Mouse (Mus musculus) large intestine, adult 2 months (tissue): ENCODE results near the gene Gzma. TPM values are rescaled to one million over a fixed set of nuclear protein-coding genes. Genes with fewer than 3 reads are reported as not detected.

ENCODE experiments used
- DNase-seq: peaks from one replicate; pipeline ENCODE4 v3.0.0-alpha.2; 2012; ENCODE audit warnings: low read depth, low spot score
- WGBS: fragments of 180-500 bp; shearing (Covaris S2); methylation state at CpG from one replicate; pipeline ENCODE4 v1.1.7; 2018; 5-methylcytosine and 5-hydroxymethylcytosine counted together
- polyA plus RNA-seq: library from polyadenylated mRNA; depleted of rRNA; stranded (reverse); fragments of >200 nt; gene quantifications from 2 replicates; pipeline ENCODE4 v1.2.3, GENCODE M21; 2012; rRNA removed

Gzma gene
- polyA plus RNA-seq: 19.4 and 36.9 TPM in 2 replicates

GRCm38 (mm10) chr13:113100879-113101278 lies at the start of gene Gzma:
Gene Gzma (minus strand): TSS chr13:113100981.
- no peak for DNase-seq
- 71% methylated on average over 6 of the region's 6 CpGs for WGBS

- no peak for DNase-seq
- WGBS: 86% methylated on average over 1 of the region's 1 CpGs
These were observed 38.8 kb upstream of the Gzma start for GRCm38 (mm10) chr13:113139597-113139996.

DNA sequence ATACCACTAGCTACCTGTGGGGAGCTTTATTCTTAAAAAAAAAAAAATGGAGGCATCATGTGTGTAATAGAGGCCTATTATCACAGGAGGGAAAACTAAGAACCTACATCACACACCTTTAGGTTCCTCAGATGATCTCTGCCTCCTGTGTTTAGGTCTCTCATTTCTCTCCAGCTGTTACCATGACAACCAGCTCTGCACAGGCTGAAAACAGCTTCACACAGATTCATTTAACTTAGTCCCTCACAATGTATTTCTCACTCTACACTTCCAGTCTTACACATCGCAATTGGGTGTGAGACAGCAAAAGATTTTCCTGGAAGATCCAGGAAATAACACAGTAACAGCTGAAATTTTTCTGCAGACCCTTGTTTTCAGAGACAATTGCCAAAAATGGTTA lies 29.2 kb upstream of the Gzma start:
- 83% methylated on average over 1 of the region's 1 CpGs for WGBS

DNA sequence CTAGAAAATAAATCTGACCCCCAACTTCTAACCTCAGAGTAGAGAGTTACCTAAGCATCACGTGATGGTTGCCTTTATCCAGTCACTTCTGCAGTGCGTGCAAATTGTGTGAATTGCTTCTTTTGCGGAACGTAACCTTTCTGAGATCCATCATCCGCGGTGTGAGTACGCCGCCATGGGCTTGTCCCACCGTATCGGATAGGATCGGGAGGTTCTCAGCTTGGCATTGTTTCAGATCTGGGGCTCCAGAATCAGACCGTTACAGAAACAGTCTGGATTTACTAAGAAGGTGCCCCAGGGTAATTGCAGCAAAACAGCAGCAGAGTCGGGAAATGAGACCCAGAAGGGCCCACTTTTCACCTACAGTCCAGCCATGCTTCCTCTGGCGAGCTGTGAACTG lies 20.5 kb upstream of the Gzma start:
- WGBS: 89% methylated on average over 14 of the region's 14 CpGs
- no peak for DNase-seq

More for the DNA sequence above, 29.2 kb upstream of the Gzma start:
- no peak for DNase-seq

- DNase-seq: no peak
- WGBS: 80% methylated on average over 17 of the region's 17 CpGs
These were observed 19.8 kb upstream of the Gzma start for GRCm38 (mm10) chr13:113120324-113121237.

- no peak for DNase-seq
- WGBS: 21% methylated on average over 4 of the region's 4 CpGs
These were observed 18.2 kb upstream of the Gzma start for GRCm38 (mm10) chr13:113118977-113119376.

- DNase-seq: no peak
- WGBS: 90% methylated on average over 10 of the region's 10 CpGs
These were observed 4.0 kb upstream of the Gzma start for GRCm38 (mm10) chr13:113104759-113105158.

DNA sequence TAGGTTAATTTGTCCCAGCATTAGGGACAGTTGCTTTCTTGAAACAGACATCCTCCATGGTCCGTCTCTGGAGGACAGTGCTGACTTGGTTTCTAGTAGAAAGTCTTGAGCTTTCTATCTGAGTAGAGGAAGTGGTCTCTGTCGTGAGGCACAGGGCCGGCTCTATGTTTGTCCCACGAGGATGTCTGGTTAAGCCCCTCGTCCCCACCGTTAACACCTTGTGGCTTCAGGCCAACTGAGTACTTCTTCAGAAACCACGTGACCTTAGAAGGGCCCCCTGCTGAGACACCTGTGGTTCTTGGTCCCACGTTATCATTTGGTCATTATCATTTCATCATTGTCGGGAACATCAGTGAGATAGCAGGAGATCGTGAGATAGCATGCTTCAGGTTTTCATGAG lies 1.0 kb upstream of the Gzma start:
- WGBS: 67% methylated on average over 10 of the region's 10 CpGs

GRCm38 (mm10) chr13:113098406-113098805 lies 2.4 kb downstream of the Gzma start:
- WGBS: 89% methylated on average over 2 of the region's 2 CpGs
- DNase-seq: no peak

More for the DNA sequence above, 1.0 kb upstream of the Gzma start:
- no peak for DNase-seq

DNA sequence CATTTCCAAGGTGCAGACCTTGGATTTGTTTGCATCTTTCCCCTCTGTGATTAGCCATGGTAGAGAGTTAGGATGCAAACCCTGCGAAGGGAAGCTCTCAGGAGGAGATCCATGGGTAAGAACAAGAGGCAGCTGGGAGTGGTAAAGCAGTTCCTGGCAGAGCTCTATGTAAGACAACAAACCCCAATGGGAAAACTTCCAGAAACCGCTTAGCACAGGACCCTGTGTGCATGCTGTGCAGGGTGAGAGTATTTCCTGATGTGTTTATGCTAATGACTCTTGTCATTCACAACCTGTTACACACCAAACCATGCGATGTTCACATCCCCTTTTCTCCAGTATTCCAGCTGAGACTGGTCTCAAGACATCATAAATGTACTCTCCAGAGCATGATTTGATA lies 3.8 kb downstream of the Gzma start:
- no peak for DNase-seq
- 64% methylated on average over 3 of the region's 3 CpGs for WGBS

DNA sequence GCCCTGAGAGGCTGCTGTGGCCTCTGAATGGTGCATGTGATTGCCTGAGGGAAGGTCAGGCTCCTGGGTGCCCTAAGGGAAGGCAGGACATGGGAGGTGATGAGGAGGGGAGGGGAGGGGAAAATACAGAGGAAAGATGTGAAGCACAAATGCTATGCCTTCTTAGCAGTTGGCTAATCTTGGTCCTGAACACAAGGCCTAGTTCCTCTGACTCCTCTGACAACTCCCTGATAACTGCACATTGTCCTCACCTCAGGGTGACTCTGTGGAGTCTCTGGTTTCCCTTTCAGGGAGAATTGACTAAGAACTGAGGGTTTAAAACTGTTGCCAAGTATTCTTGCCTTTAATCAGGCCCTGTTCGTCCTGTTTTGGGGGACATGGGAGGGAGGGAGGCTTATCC lies 6.2 kb downstream of the Gzma start:
- DNase-seq: no peak
- WGBS: 73% methylated on average over 1 of the region's 1 CpGs

GRCm38 (mm10) chr13:113090489-113090888 lies 10.3 kb downstream of the Gzma start:
- WGBS: 59% methylated on average over 8 of the region's 8 CpGs
- DNase-seq: no peak

DNA sequence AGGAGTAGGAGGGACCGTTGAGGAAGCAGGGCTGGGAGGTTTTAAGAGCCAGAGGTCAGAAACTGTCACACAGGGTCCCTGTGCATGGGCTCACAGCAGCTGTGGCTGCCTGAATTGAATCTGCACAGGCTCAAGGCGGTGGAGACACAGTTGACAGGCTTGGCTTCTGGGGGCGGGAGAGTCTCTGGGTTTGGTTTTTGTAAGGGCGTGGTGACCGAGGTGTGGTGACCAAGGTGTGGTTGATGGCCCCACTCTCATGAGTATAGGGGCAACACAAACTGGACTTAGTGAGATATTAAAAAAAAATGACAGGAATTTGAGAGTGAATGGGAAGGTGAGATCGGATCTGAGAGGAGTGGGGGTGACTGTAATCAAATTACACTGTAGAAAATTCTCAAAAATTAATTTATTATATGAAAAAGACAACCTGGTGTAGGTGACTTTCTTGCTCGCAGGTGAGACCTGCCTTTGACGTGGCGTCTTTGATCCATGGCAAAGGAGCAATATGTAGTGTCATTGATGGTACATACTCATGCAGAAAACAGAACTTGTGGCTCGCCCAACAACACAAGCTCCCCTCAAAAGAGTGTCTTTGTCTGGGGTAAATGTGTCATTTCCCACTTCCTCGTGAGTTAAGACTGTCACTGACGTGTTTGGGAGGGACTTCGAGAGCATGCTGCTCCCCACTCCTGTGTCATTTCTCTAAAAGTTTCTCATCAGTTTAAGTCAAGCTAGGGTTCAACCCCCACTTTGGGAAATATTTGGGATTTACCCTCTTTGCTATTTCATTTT lies 13.4 kb downstream of the Gzma start:
- 71% methylated on average over 13 of the region's 13 CpGs for WGBS
- no peak for DNase-seq

GRCm38 (mm10) chr13:113084732-113085131 lies 16.0 kb downstream of the Gzma start:
- WGBS: 63% methylated on average over 5 of the region's 5 CpGs
- no peak for DNase-seq

- WGBS: 67% methylated on average over 1 of the region's 1 CpGs
- DNase-seq: no peak
These were observed 18.7 kb downstream of the Gzma start for GRCm38 (mm10) chr13:113082101-113082500.

DNA sequence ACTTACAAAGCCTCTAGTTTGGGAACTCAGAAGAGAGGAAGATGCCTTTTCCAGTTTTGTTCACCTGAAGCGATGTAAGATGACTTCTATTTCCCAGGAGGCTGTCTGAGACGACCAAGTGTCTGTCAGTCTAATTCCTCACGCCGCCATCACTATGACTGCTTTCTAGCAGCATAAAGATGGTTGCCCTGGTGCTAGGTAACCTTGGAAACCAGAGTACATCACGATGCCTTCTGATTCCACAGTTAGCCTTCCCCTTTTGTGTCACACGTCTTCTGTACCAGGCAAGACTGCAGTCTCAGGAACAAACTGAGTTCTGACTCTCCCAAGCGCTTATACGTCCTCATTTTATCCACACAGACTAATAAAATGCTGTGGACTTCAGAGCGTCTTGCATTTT lies 21.8 kb downstream of the Gzma start:
- DNase-seq: no peak
- WGBS: 84% methylated on average over 9 of the region's 9 CpGs

DNA sequence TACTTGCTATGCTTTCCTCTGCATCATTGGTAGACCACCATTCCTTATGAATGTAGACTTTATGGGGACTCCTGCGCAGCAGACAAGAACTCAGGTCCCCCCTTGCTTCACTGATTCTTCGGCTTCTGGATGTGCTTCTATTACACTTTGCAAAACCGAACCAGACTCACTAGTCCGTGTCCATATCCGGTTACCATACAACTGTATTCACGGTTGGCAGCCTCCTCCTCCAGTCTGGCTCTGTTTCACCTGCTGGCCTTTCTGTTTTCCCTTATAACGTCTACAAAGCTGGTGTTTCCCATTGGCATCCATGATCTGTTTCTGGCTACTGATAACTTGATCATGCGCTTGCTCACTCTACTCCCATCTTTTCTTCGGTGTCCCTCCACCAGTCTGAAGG lies 36.2 kb downstream of the Gzma start:
- DNase-seq: no peak
- 86% methylated on average over 9 of the region's 9 CpGs for WGBS

DNA sequence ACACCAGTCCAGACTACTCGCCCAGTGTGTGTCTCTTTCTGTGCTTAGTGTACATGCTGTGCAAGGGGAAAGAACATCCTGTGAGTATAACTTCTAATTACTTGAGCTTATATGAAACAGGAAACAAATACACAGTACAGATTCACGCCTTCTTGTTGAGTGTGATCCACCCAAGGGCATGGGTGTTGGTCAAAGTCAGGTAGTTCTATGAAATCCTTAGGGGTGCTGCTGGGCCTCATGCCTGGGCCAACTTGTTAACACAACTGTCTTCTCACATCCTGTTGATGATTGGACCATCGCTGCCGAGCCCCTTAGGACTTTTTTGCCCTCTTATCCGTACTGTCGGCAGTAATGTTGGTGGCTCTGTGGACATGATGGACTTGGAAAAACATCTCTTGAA lies 39.0 kb downstream of the Gzma start:
- DNase-seq: no peak
- WGBS: 83% methylated on average over 6 of the region's 6 CpGs

GRCm38 (mm10) chr13:113055826-113056225 lies 45.0 kb downstream of the Gzma start:
- DNase-seq: no peak
- WGBS: 42% methylated on average over 8 of the region's 8 CpGs

- WGBS: 85% methylated on average over 8 of the region's 8 CpGs
- DNase-seq: no peak
These were observed 46.6 kb downstream of the Gzma start for GRCm38 (mm10) chr13:113054230-113054629.

DNA sequence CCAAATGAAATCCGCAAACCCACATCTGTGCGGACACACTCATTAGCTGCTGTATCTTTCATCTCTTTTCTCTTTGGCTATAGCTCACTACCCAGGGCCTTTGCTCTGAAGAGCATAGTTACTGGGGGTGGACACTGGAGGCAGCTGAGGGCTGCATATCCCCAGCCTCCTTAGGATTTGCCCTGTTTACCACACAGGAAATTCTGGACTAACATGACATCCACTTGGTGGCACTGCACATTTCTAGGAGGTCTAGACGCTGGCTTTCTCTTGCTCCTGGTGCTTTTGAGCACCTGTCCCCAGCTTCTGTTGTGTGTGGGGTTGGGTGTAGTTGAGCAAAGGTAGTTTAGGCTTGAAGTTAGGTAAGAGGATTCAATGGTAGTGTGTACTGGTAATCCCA lies 53.1 kb downstream of the Gzma start:
- no peak for DNase-seq
- WGBS: 69% methylated on average over 3 of the region's 3 CpGs
